Mouse (Mus musculus): ENCODE results near the gene Gm11084.

Gm11084 gene

DNA sequence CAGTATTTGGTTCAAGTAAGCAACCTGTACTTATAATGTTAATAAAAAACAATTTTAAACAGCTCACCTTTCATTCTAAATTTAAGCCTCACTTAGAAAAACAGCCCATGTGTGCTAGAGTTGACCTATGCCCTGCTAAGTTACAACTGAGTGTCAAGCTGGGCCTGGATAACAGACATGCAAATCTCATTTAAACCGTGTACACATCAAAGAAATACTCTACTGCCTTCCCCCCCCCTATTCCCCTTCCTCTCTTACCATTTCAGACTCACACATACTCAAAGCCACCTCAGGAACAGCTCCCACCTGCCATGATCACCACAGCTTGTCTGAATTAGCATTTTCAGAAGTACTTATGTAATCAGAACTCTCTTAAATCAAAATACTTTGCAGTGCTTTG lies 50.6 kb downstream of the Gm11084 start:
- no peak for DNase-seq (ENCODE audit: low spot score)

DNA sequence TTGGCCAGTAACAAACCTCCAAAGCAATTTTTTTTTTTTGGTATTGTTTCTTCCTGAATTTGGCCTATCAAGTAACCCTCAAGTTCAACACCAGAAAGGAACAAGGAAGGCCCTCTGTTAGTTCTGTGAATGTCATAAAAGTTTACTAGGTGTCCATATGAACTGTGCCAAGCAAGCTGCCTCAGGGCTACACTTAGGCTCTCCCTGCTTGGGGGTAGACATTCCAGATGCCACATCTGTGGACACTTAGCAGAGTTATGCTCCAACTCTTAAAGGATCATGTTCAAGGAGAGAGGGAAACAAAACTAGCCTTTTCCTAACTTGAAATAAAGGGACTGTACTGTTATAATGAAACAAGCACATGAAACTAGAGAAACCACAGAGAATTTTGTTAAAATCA lies 54.3 kb downstream of the Gm11084 start:
- no peak for DNase-seq (ENCODE audit: low spot score)

DNA sequence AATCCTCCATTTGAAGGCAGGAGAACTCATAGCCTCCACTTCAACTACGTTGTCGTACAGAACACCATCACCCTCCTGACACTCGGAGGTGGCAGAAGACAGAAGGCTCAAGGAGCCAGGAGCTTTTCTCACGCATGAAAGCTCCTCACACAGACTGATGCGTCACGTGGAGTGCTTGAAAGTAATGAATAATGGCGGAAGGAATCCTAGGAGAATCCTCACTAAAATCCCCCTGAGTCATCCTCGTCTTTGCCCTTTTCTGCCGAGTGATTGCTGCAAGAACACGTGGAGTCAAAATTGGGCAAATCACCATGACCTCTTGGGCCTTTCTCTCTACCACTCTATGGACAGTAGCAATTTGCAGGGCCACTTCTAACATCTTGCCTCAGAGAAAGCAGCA lies 61.5 kb downstream of the Gm11084 start:
- DNase-seq (ENCODE audit: low spot score) = no peak
